Mouse (Mus musculus) layer of hippocampus, postnatal 36 days (tissue): ENCODE data around the gene Prss32. TPM values are rescaled to one million over a fixed set of nuclear protein-coding genes. Genes with fewer than 3 reads are reported as not detected.
"Not testable (repeated sequence)": the region's sequence is repeated elsewhere in the genome, so short reads cannot be mapped to it uniquely, and the experiment has no call there.

Experiments used
- DNase-seq, 2 experiments: peaks; one replicate each; pipeline ENCODE4 v3.0.0; 2022
- microRNA-seq, 2 experiments: library from miRNA; unstranded; fragments of <30 nt; microRNA quantifications; one replicate each; pipeline ENCODE4 v1.2.0; 2021
- total RNA-seq, 2 experiments: library from RNA; stranded (reverse); gene quantifications; 2 replicates each; pipeline ENCODE4 v1.2.3; 2021

The Prss32 gene
- total RNA-seq, 2 experiments from 2014 or later = not detected

DNA sequence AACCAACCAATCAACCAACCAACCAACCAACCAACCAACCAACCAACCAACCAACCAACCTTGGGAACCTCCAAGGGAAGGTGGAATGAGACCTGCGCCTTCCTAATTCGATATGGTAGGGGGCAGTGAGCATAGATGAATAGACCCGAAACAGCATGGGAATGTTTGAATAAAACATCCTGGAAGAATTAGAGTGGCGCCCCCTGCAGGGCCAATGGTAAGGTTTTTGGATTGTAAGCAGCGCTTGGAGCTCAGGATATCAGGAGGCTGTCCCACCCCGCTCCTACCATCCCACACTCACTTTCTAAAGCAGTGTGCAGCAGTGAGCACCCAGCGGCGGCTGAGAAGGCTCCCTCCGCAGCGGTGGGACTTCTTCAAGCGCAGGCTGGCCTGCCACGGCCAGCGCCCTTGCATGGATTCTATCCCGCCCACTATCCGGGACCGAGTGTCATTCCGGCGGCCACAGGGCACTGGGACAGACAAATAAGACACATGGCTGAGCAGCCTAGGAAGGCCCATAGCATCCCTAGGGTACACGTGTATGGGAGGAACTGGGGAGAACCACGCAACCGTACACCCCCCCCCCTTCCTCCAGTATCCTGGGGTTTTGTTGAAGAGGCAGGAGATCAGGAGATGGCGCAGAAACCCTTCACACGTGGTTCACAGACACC lies 379 bp upstream of the Prss32 start:
- no peak for DNase-seq

DNA sequence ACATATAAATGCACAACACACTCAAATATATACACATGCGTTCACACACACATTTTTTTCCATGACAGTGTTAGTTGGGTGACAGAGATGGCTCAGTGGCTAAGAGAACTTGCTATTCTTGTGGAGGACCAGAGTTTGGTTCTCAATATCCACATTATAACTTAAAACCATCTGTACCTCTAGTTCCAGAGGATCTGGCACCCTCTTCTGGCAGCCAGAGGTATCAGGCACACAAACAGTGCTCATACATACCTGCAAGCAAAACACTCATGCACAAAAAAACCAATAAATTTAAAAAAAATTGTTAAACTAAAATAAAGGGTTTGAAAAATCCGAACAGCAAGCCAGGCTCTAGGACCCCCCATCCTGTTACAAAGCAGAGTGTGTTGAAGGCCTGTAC lies 6.4 kb downstream of the Prss32 start:
- DNase-seq = no peak

GRCm38 (mm10) chr17:23850853-23851749 lies 7.4 kb downstream of the Prss32 start:
- peak in 1 of 2 experiments; percentile 21 for DNase-seq

- no peak for DNase-seq
Measured at GRCm38 (mm10) chr17:23853292-23853691, 9.6 kb downstream of the Prss32 start.

- DNase-seq = no peak
Measured at GRCm38 (mm10) chr17:23854229-23854765, 10.6 kb downstream of the Prss32 start.

- no peak for DNase-seq
Measured at GRCm38 (mm10) chr17:23857193-23857592, 13.5 kb downstream of the Prss32 start.

DNA sequence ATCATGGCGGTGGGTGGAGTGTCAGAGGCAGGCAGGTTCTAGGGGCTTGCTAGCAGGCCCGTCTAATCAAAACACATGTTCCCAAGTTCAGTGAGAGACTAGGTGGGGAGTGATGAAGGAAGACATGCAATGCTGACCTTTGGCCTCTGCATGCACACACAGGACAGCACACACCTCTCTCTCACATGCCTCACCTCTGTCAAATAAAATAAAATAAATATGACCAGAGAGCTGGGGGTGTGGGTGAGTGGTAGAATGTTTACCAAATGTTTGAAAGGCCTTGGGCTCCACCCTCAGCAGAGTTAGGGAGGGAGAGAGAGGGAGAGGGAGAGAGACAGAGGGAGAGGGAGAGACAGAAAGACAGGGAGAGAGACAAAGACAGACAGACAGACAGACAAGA lies 14.3 kb downstream of the Prss32 start:
- DNase-seq = no peak

DNA sequence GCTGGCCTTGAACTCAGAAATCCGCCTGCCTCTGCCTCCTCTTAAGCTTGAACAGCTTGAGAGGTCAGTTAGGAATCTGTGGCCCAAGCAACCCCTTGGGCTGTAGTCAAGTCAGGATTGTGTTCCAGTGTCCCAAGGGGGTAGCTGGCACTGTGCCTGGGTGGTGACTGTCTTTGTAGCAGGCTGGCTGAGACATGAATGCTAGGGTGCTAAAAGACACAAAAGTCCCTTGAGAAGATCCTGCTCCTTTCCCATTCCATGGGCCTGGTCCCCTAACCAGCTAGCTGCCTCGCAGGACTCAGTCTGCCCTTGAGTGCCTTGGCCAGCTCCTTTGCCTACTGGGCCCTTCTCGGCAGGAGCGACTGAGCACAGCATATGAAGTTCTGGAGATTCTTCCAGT lies 19.3 kb downstream of the Prss32 start:
- no peak for DNase-seq

- DNase-seq = no peak
Measured at GRCm38 (mm10) chr17:23867756-23868155, 24.1 kb downstream of the Prss32 start, which contains the start of gene Prss21. Gene Prss21 (plus strand): TSS chr17:23868056.

DNA sequence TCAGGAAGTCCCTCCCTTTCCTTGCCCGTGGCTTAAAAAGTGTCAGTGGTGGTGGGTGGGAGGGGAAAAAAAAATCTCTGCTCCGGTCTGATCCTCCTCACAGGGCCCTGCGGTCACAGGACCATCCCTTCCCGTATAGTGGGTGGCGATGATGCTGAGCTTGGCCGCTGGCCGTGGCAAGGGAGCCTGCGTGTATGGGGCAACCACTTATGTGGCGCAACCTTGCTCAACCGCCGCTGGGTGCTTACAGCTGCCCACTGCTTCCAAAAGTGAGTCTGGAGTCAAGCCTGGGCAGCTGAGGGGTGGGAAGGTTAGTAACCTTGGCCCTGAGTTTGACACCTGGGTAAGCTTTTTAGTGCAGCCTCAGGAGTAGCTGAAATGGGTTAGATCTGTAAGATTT lies 24.9 kb downstream of the Prss32 start:
- no peak for DNase-seq

- DNase-seq = peak in 1 of 2 experiments; percentile 16
Measured at GRCm38 (mm10) chr17:23873884-23874856, 30.5 kb downstream of the Prss32 start.

GRCm38 (mm10) chr17:23876741-23877140 lies 33.1 kb downstream of the Prss32 start:
- DNase-seq = peak; percentile 18 to 28

DNA sequence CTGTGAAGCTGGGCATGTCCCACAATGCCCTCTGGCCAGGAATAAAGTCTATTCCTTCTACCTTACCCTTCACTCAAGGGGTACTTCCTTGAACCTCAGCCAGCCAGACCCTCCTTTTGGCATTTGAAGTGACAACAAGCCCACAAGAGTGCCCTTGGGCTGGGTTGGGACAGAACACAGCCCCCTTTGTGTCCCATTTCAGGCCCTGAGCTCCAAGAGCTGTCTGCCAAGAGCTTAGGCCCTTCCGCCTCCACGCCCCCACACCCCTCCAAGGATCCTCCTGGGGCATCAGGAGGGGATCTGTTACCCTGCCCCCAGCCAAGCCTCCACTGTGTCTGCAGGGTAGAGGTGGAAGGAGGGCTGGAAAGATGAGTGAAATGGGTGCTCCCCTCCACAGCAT lies 33.5 kb downstream of the Prss32 start:
- no peak for DNase-seq

DNA sequence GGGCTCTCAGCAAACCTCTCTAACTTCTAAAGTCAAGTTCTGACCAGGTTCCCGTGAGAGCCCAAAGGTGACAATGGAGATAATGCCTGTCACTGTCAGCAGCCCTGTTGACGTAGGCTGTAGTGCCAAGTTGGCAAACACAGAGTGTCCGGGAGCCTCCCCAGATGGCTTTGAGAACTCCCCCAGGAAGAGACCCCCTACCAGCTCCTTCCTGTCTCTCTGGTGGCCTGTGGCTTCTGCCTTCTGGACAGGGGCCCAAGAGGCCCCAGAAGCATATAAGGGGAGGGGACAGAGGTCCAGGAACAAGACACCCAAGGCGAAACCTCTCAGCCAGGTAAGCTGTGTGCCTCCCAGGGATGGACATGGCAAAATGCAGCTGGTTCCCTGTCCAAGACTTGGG lies 36.9 kb downstream of the Prss32 start, which contains the start of the genes Dcpp1 and Dcpp2:
Gene Dcpp1, plus strand, starts transcription at position 301 of the 400 bp plus-strand sequence.
Gene Dcpp2, plus strand, starts transcription at position 305 of the 400 bp plus-strand sequence.
- DNase-seq = not testable (repeated sequence)

Small RNA genes lying within 50 kb of the gene (microRNA-seq; reads per million reads assigned to microRNA genes)
- 0.60 to 0.85 reads per million in 2 experiments for gene Mir5125

Other genes with a start within 250 kb of the Prss32 start
- 10 to 100 TPM; 25.0 to 32.3 TPM for gene Zfp13, start 244.4 kb upstream of the Prss32 start, total RNA-seq
- not detected for gene Zscan10, start 243.0 kb upstream of the Prss32 start, total RNA-seq
- under 1 TPM; 0.10 to 0.30 TPM for gene Mmp25, start 198.6 kb upstream of the Prss32 start, total RNA-seq
- not detected for gene Bicdl2, start 183.3 kb upstream of the Prss32 start, total RNA-seq
- 100 to 1,000 TPM; 122 to 124 TPM for gene Hcfc1r1, start 170.3 kb upstream of the Prss32 start, total RNA-seq
- 1 to 10 TPM; 7.2 to 9.7 TPM for gene Thoc6, start 170.0 kb upstream of the Prss32 start, total RNA-seq
- 1 to 10 TPM; 4.8 to 6.3 TPM for gene Tnfrsf12a, start 166.4 kb upstream of the Prss32 start, total RNA-seq
- not detected for gene Cldn6, start 164.6 kb upstream of the Prss32 start, total RNA-seq
- under 1 TPM; 0.22 to 0.35 TPM for gene Cldn9, start 159.8 kb upstream of the Prss32 start, total RNA-seq
- not detected for gene 1520401A03Rik, start 121.1 kb upstream of the Prss32 start, total RNA-seq
- gene Pkmyt1, start 117.5 kb upstream of the Prss32 start, total RNA-seq = 1 to 10 TPM; 1.7 to 3.0 TPM
- 10 to 100 TPM; 50.8 to 55.4 TPM for gene Paqr4, start 103.0 kb upstream of the Prss32 start, total RNA-seq
- gene Kremen2, start 98.0 kb upstream of the Prss32 start, total RNA-seq = under 1 TPM; 0.35 to 0.42 TPM
- gene Flywch1, start 72.3 kb upstream of the Prss32 start, total RNA-seq = 100 to 1,000 TPM; 297 to 300 TPM
- 10 to 100 TPM in 1 of 2 experiments, 1 to 10 TPM in 1; 9.9 to 11.7 TPM for gene Flywch2, start 57.8 kb upstream of the Prss32 start, total RNA-seq
- gene Srrm2, start 53.3 kb upstream of the Prss32 start, total RNA-seq = 100 to 1,000 TPM; 563 to 606 TPM
- 100 to 1,000 TPM; 356 to 383 TPM for gene Elob, start 14.7 kb upstream of the Prss32 start, total RNA-seq
- gene Prss33, start 7.8 kb upstream of the Prss32 start, total RNA-seq = not detected
- gene Prss41, start 317 bp downstream of the Prss32 start, total RNA-seq = 1 to 10 TPM; 2.0 to 2.1 TPM
- gene Prss21, start 24.2 kb downstream of the Prss32 start, total RNA-seq = not detected
- not detected for gene Dcpp1, start 37.0 kb downstream of the Prss32 start, total RNA-seq
- gene Dcpp2, start 37.0 kb downstream of the Prss32 start, total RNA-seq = not detected
- gene Dcpp3, start 73.6 kb downstream of the Prss32 start, total RNA-seq = not detected
- gene Sbp, start 97.8 kb downstream of the Prss32 start, total RNA-seq = not detected
- gene Sbpl, start 111.4 kb downstream of the Prss32 start, total RNA-seq = not detected
- gene Prss30, start 136.7 kb downstream of the Prss32 start, total RNA-seq = not detected
- gene Prss22, start 154.2 kb downstream of the Prss32 start, total RNA-seq = not detected
- not detected for gene Prss27, start 194.3 kb downstream of the Prss32 start, total RNA-seq
- 10 to 100 TPM; 28.5 to 30.1 TPM for gene Kctd5, start 229.6 kb downstream of the Prss32 start, total RNA-seq